Mouse (Mus musculus) midbrain, embryonic 13.5 days (tissue): Measurements from ENCODE around the gene Mpzl2. TPM values are rescaled to one million over a fixed set of nuclear protein-coding genes. Genes with fewer than 3 reads are reported as not detected.

Source experiments
- ATAC-seq: fragments of 200-750 bp; cut with Nextera tagmentation; 2 replicates; pipeline ENCODE4 v1.8.0; 2017; ENCODE audit warnings: mild to moderate bottlenecking, moderate TSS enrichment, moderate library complexity
- H3K27ac ChIP-seq: fragments of 300-500 bp; sonication (generic); 2 replicates; pipeline ENCODE4 v1.5.1; 2015; ENCODE audit warnings: inconsistent platforms, mild to moderate bottlenecking, moderate library complexity
- H3K27me3 ChIP-seq: fragments of 300-500 bp; sonication (generic); 2 replicates; pipeline ENCODE4 v1.6.1; 2015; ENCODE audit warnings: mild to moderate bottlenecking, inconsistent platforms
- H3K36me3 ChIP-seq: fragments of 300-500 bp; sonication (generic); 2 replicates; pipeline ENCODE4 v1.6.1; 2015; ENCODE audit warnings: mild to moderate bottlenecking, inconsistent platforms
- H3K4me1 ChIP-seq: fragments of 300-500 bp; sonication (generic); replicated peaks from 2 replicates; pipeline ENCODE4 v1.6.1; 2015; ENCODE audit warnings: inconsistent platforms
- H3K4me2 ChIP-seq: fragments of 300-500 bp; sonication (generic); replicated peaks from 2 replicates; pipeline ENCODE4 v1.6.1; 2015; ENCODE audit warnings: moderate library complexity, mild to moderate bottlenecking, inconsistent platforms
- H3K4me3 ChIP-seq: fragments of 300-500 bp; sonication (generic); replicated peaks from 2 replicates; pipeline ENCODE4 v1.5.1; 2015; ENCODE audit warnings: mild to moderate bottlenecking, inconsistent platforms
- H3K9ac ChIP-seq: fragments of 300-500 bp; sonication (generic); replicated peaks from 2 replicates; pipeline ENCODE4 v1.6.1; 2015; ENCODE audit warnings: mild to moderate bottlenecking, inconsistent platforms
- H3K9me3 ChIP-seq: fragments of 300-500 bp; sonication (generic); 2 replicates; pipeline ENCODE4 v1.6.1; 2016; ENCODE audit warnings: mild to moderate bottlenecking, inconsistent platforms
- WGBS: fragments of 180-500 bp; shearing (Covaris S2); methylation state at CpG from one replicate; pipeline ENCODE4 v1.1.7; 2015; 5-methylcytosine and 5-hydroxymethylcytosine counted together
- polyA plus RNA-seq: library from polyadenylated mRNA; unstranded; fragments of >200 nt; fragmentation: Nextera tagmentation; extraction: Ambion mirVana; gene quantifications from 2 replicates; pipeline ENCODE4 v1.2.1, GENCODE M21; 2015

Mpzl2 gene
- polyA plus RNA-seq, 1 experiment from 2014 or later: 0.30 TPM

DNA sequence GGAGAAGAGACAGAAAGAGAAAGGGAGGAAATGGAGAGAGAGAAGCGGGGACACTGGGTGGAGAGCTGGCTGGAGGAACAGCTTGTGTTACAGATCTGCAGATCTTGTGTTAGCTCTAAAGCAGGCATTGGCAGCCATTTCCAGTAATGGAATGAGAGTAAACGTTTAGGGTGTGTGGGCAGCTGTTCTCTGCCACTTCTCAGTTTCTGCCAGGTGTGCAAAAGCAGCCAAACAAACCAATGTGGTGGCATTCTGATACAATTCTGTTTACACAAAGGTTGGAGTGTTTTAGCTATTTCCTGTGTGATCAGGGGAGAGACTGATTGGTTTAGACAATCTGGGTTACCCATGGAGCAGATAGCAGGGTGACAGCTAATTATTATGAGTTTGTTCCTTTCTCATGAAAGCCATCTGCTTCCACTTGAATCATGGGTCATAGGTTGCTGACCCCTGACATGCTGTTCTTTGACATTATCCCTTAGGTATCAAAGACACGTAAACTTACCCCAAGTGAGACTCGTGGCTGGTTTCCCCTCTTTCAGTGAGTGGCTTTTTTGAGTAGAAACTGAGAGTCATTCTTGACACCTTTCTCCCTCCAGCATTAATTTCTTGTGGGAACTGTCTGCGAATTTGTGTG, 18.8 kb downstream of the Mpzl2 start:
- H3K36me3 ChIP-seq: no peaks in the 10 kb centered on the region
- H3K4me1 ChIP-seq: 0 out of 2 replicates have a peak, but pooled peaks cover 6% of the 10 kb centered on the region
- H3K9ac ChIP-seq: 0 out of 2 replicates have a peak overlapping the region, but pooled peaks have one; percentile 23
- H3K27me3 ChIP-seq: peaks cover 49% of the 10 kb centered on the region
- no peak overlapping the region for H3K27ac ChIP-seq
- no peak overlapping the region for H3K4me3 ChIP-seq
- WGBS: 49% methylated on average over 5 of the region's 5 CpGs
- ATAC-seq: no peak
- H3K9me3 ChIP-seq: no peaks in the 10 kb centered on the region
- no peak overlapping the region for H3K4me2 ChIP-seq

DNA sequence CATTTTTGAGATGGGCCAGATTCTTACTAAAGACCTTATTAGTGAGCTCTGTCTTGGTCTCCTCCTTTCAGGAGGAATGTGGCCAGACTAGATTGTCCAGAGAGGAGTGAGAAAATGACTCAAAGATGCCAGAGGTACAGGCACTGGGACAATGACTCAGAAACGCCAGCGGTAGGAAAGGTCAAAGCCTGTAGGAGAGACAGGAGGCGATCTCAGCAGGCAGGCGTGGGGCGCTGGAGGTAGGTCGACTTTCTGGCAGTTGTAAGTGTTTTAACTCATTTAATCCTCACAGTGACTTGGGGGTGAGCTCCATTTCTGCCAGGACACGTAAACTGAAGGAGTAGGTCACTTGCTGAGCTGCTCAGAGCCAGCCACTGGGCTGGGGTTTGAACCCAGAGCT, 20.6 kb downstream of the Mpzl2 start:
- no peaks in the 10 kb centered on the region for H3K36me3 ChIP-seq
- 0 out of 2 replicates have a peak, but pooled peaks cover 2% of the 10 kb centered on the region for H3K4me1 ChIP-seq
- H3K4me2 ChIP-seq: no peak overlapping the region
- no peak for ATAC-seq
- H3K9ac ChIP-seq: peak overlapping the region; percentile 32; the same call in 1 of the 2 replicates
- H3K27me3 ChIP-seq: peaks cover 41% of the 10 kb centered on the region
- H3K27ac ChIP-seq: no peak overlapping the region
- H3K4me3 ChIP-seq: no peak overlapping the region
- WGBS: 41% methylated on average over 7 of the region's 7 CpGs
- no peaks in the 10 kb centered on the region for H3K9me3 ChIP-seq

DNA sequence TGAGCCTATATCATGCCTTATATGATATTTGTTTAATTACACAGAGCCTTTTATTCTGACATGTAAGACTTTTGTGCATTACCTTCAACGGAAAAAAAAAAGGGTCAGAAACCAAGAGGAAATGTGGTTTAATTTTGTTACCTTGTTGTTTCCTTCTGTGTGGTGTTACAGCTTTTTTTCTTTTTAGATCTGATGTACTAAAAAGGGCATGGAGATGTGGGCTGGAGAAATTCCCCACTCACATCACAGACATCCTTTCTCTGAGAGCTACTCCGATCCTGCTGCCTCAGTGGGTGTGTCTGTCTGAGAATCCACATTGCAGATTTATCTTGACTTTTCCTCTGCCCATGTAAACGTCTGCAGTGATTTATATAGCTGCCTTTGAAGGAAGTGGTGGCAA, 23.1 kb downstream of the Mpzl2 start:
- WGBS: 77% methylated on average over 3 of the region's 3 CpGs
- H3K4me1 ChIP-seq: no peaks in the 10 kb centered on the region
- no peak overlapping the region for H3K4me3 ChIP-seq
- H3K9me3 ChIP-seq: no peaks in the 10 kb centered on the region
- H3K36me3 ChIP-seq: no peaks in the 10 kb centered on the region
- no peak overlapping the region for H3K9ac ChIP-seq
- no peak for ATAC-seq
- no peak overlapping the region for H3K4me2 ChIP-seq
- H3K27me3 ChIP-seq: peaks cover 33% of the 10 kb centered on the region
- no peak overlapping the region for H3K27ac ChIP-seq

DNA sequence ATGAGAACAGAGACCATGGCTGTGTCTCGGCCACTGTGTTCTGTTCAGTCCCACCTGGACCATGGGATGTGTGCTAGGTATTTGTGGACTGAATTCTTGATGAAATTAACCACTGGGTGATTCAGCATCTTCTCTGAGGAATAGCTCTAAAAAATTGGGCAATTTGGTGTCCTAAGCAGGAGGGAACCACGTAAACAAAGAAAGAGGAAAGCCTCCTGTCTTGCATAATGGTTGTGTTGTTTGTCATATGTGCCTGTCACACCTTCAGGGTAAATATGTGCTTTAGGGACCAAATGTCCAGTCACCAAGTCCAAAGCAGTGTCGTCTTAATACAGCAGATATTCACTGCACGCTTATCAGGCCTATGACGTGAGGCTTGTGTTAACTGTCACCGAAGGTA, 24.8 kb downstream of the Mpzl2 start:
- Histone ChIP-seq H3K36me3 (no peaks in the 10 kb centered on the region), H3K27ac (no peak overlapping the region), H3K4me1 (no peaks in the 10 kb centered on the region), H3K9me3 (no peaks in the 10 kb centered on the region), H3K4me2 (no peak overlapping the region), H3K4me3 (no peak overlapping the region), H3K9ac (no peak overlapping the region), H3K27me3 (peaks cover 16% of the 10 kb centered on the region)
- ATAC-seq: no peak
- 90% methylated on average over 6 of the region's 6 CpGs for WGBS

DNA sequence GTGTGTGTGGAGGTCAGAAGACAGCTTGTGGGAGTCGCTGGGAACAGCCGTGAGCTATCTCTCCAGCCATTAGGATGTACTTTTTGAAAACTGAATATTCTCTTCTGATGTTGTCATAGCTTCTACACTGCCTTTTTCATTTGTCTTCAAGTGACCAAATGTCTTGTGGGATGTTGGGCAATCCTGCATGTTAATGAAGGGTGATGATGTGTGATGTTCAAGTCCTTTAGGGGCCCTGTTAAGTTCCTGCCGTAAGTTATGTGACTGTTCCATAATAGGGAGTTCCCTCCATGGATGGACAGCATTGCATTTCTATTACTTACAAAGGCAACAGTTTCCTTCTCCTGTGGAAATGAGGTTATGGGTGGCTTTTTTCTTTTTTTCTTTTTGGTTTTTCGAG, 27.1 kb downstream of the Mpzl2 start:
- 83% methylated on average over 4 of the region's 4 CpGs for WGBS
- ATAC-seq: no peak
- no peak overlapping the region for H3K4me3 ChIP-seq
- no peak overlapping the region for H3K27ac ChIP-seq
- no peaks in the 10 kb centered on the region for H3K9me3 ChIP-seq
- H3K4me1 ChIP-seq: no peaks in the 10 kb centered on the region
- H3K27me3 ChIP-seq: no peaks in the 10 kb centered on the region
- no peak overlapping the region for H3K4me2 ChIP-seq
- no peaks in the 10 kb centered on the region for H3K36me3 ChIP-seq
- no peak overlapping the region for H3K9ac ChIP-seq

DNA sequence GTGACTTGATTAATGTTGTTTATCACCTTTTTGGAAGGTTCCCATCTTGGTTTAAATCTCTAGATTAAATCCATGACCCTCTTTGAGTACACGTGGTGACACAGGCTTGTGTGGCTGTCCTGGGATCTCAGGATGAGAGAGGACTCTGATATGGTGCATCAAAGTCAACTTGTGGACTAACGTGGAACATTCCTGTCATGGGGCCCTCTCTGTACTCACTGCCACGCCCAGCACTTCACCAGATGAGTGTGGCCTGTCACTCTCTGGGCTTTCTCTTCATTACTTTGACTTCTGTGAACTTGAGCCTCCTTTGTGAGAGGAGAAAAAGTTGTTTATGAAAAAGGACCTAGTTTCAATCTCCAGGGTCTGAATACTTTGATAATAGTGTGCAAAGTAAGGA, 32.2 kb downstream of the Mpzl2 start:
- no peak for ATAC-seq
- H3K27me3 ChIP-seq: no peaks in the 10 kb centered on the region
- H3K4me2 ChIP-seq: no peak overlapping the region
- H3K4me3 ChIP-seq: no peak overlapping the region
- H3K4me1 ChIP-seq: no peaks in the 10 kb centered on the region
- WGBS: 49% methylated on average over 3 of the region's 3 CpGs
- no peaks in the 10 kb centered on the region for H3K9me3 ChIP-seq
- H3K27ac ChIP-seq: no peak overlapping the region
- no peak overlapping the region for H3K9ac ChIP-seq
- H3K36me3 ChIP-seq: no peaks in the 10 kb centered on the region

DNA sequence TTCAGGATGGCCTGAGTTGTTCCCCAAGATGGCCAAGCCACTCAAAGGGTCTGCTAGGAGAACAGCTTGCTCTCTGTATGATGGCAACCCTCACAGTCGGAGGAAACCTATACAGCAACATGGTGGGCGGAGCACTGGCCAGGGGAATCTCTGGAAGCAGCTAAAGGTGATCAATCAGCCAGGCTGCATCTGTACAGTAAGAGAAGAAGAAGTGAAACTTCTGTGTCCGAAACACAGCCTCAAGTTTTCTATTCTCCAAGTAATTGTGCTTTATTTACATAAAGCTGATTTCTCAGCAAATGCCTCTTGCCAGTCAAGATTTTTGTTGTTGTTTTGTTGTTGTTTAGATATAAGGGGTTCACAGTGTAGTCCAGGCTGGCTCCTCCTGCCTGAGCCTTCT, 38.3 kb downstream of the Mpzl2 start:
- H3K9me3 ChIP-seq: no peaks in the 10 kb centered on the region
- no peak overlapping the region for H3K9ac ChIP-seq
- H3K4me2 ChIP-seq: no peak overlapping the region
- H3K36me3 ChIP-seq: no peaks in the 10 kb centered on the region
- no peak overlapping the region for H3K4me3 ChIP-seq
- H3K4me1 ChIP-seq: no peaks in the 10 kb centered on the region
- WGBS: 76% methylated on average over 3 of the region's 3 CpGs
- H3K27ac ChIP-seq: no peak overlapping the region
- ATAC-seq: no peak
- H3K27me3 ChIP-seq: no peaks in the 10 kb centered on the region

DNA sequence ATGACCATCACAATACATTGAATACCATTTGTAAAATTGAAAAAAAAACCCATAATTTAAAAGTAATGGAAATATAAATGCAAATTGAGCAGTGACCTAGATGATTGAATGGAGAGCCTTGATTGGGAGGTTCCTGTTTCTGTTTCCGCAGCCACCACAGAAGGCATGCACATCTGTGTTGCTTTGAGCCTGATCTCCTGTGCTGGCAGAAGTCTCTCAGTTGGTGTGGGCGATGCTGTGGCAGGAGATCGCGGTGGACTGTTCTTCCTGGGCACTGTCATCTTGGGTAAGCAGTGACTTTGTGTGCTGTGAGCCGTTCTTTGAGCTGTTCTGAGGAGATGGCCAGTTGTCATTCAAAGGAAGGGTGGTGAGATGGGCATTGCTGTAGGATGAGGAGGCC, 39.4 kb downstream of the Mpzl2 start, which contains the start of gene Jaml:
Gene Jaml (plus strand): TSS at position 173 of the 400 bp plus-strand sequence.
- Histone ChIP-seq H3K36me3 (no peaks in the 10 kb centered on the region), H3K9me3 (no peaks in the 10 kb centered on the region), H3K4me3 (no peak within 1 kb of the TSS), H3K4me2 (no peak within 1 kb of the TSS), H3K4me1 (no peaks in the 10 kb centered on the region), H3K27me3 (no peaks in the 10 kb centered on the region), H3K27ac (no peak within 1 kb of the TSS), H3K9ac (no peak within 1 kb of the TSS)
- ATAC-seq: no peak
- WGBS: 85% methylated on average over 5 of the region's 5 CpGs

DNA sequence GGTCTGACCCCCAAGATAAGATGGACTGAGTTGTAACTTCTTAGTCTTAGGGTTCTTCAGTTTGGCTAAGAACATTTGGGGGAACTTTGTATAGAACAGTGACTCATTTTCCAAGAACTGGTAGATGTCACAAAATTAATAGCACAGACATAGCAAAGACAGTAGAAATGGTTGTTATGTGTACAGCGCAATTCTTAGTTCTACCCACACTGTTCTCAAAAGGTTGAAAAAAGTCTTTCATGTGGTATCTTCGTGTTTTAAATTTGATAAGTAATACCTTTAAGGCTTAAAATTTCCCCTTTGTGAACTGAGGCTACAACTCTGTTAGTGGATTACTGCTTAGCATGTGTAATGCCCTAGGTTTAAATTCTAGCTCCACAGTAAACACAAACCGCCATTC, 43.5 kb downstream of the Mpzl2 start:
- no peak for ATAC-seq
- Histone ChIP-seq H3K4me1 (no peaks in the 10 kb centered on the region), H3K27me3 (0 out of 2 replicates have a peak, but pooled peaks cover 2% of the 10 kb centered on the region), H3K4me3 (no peak overlapping the region), H3K4me2 (no peak overlapping the region), H3K9ac (no peak overlapping the region), H3K9me3 (no peaks in the 10 kb centered on the region), H3K36me3 (no peaks in the 10 kb centered on the region), H3K27ac (no peak overlapping the region)
- WGBS: 85% methylated on average over 3 of the region's 3 CpGs

DNA sequence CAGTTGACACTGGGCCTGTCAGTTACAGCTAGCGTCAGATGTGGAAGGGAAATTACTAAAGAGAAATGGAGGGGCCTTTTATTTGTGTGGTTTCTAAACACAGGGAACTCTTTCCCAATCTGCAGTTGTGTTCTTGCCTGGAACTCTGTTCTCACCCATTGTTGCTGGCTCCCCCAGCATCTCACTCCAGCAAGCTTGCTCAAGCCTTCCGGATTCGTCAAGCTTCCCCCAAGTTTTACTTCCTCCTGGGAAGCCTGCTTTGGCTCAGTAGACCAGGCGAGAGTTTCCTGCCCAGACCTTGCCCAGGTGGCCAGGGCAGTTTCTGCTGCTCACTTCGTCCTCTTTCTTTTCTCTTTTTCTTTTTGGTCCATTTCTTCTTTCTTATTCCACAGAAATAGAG, 45.0 kb downstream of the Mpzl2 start:
- Histone ChIP-seq H3K4me2 (no peak overlapping the region), H3K36me3 (no peaks in the 10 kb centered on the region), H3K9me3 (no peaks in the 10 kb centered on the region), H3K27me3 (0 out of 2 replicates have a peak, but pooled peaks cover 2% of the 10 kb centered on the region), H3K4me1 (no peaks in the 10 kb centered on the region), H3K9ac (no peak overlapping the region), H3K4me3 (no peak overlapping the region), H3K27ac (no peak overlapping the region)
- 76% methylated on average over 5 of the region's 5 CpGs for WGBS
- ATAC-seq: no peak

DNA sequence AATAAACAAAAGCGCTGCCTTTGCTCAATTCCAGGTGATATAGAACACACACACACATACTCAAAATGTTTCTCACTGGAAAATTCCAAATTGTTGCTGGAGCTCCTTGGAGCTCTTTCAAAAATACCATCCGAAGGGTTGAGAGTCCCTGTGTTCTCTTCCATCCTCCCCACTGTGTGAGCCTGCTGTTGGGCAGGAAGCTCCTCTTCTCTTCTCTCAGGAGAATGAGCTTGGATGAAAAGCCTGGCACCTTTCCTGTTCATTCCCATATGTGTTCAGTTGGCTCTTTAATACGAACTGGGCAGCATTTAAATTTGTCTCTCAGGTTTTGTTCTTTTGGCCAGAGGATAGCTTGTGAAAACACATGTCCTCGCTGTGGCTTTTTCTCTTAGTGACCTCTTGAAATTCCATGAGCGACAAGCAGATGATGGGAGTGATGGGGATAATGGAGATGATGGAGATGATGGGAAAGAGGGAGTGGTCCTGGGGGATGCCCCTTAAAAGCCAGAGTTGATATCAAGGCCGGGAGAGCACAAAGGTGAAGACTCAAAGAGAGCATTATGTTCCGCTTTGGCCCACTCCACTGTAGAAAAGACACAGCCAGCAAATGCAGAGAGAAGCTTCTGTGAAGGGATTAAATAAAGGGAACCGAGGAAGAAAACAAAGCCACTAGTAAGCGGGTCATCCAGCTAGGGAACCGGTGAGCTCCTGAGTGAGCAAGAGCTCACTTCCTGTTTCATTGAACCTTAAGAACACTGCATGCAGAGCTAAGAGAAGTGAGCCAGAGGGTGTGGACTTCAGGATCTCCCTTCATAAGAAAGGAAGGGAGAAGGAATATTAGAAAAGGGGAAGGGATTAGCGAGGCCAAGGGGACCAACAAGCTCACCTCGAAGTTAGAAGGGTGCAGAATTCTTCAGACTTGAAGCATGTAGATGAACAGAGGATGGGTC, 46.4 kb downstream of the Mpzl2 start:
- Histone ChIP-seq H3K27ac (no peak overlapping the region), H3K36me3 (no peaks in the 10 kb centered on the region), H3K4me3 (no peak overlapping the region), H3K4me1 (no peaks in the 10 kb centered on the region), H3K27me3 (0 out of 2 replicates have a peak, but pooled peaks cover 2% of the 10 kb centered on the region), H3K9me3 (no peaks in the 10 kb centered on the region), H3K9ac (no peak overlapping the region), H3K4me2 (no peak overlapping the region)
- 79% methylated on average over 12 of the region's 12 CpGs for WGBS
- ATAC-seq: no peak

DNA sequence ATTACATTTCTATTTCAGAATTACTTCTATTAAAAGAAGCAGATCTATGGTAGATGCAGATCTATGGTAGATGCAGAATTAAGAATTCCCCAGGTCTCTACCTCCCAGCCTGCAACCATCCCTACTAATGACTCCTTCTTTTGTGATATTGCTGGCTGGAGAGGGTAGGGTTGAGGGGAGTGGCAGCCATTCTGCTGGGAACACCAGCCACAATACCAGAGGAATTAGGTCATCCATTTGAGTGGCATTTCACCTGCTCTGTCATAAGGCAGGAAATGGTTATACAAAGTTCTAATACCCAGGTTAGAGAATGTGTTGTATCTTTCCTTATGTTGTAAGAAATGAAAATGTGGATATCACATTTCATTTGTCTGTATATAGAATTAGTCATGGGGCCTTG, 48.4 kb downstream of the Mpzl2 start:
- H3K27me3 ChIP-seq: 0 out of 2 replicates have a peak, but pooled peaks cover 2% of the 10 kb centered on the region
- no peaks in the 10 kb centered on the region for H3K36me3 ChIP-seq
- no peaks in the 10 kb centered on the region for H3K9me3 ChIP-seq
- no peak overlapping the region for H3K4me2 ChIP-seq
- H3K4me1 ChIP-seq: no peaks in the 10 kb centered on the region
- H3K9ac ChIP-seq: no peak overlapping the region
- H3K4me3 ChIP-seq: no peak overlapping the region
- no peak overlapping the region for H3K27ac ChIP-seq
- ATAC-seq: no peak
